Mouse (Mus musculus): Measurements from ENCODE around the gene Lrp1.

The Lrp1 gene

DNA sequence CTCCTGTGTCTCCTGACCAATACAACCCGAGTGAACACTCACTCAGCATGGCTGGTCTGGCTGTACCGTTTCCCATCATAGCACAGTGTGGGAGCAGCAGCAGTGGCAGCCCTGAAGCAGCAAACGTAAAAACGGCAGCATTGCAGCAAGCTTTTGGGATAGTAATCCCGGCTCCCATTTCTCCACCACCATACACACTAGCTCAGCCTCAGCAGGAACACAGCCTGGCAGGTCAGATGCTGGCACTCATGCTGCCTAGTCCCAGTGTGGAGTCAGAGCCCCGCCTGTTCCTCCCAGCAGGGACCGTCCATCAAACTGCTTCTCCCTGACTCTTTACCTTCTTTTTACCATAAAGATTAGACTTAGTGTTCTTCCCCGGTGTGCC, 129.8 kb downstream of the Lrp1 start:
- Histone ChIP-seq H3K27me3 (ENCODE audit: control insufficient read depth, insufficient read depth, low read length, poor library complexity, severe bottlenecking) (no peaks in the 10 kb centered on the region), H3K36me3 (ENCODE audit: control insufficient read depth, insufficient read depth, low read length, poor library complexity, severe bottlenecking) (peaks cover 8% of the 10 kb centered on the region; the same call in 1 of the 2 replicates)
- DNase-seq (ENCODE audit: low read depth, low spot score), result no peak

DNA sequence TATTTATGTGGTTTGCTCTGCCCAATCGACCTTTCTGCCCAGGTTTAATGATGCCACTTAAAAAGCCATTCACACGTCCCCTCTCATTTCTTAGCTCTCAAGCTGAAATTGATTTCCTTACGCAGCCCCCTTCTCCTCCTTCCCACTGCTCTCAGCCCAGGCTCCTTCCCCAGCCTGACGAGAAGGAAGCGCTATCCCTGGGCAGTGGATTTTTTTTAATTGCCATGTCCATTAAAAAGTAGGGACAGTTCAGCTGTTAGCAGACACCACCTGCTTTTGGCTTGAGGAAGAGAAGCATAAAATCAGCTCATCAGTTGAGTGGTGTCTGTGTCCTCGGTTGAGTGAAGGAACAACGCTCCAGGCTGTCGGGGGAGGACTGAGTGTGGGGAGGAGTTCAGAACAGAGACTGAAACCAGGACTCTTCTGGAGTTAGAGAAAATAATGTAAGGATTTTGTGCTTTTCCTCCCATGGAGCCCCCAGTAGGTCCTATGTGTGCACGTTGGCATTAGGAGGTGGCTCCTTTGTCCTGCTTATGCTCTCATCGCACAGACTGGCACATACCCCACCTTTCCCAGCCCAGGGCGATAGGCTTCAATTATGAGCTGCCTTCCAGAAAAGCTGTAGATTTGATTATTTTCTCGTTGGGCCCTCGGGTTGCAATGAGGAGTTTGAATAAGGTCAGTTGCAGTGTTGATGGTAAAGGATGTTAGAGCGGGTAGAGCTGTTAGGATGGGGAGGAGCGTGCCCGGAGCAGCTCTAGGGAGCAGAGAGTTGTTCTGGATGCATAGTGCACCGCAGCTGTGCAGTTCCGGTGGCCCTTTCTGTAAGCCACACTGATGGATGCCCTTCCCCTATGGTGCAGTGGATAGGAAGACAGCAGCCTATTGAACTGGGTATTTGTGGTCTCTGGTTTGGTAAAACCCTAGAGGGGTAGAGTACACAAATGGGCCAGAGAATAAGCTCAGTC, 130.5 kb downstream of the Lrp1 start:
- Histone ChIP-seq H3K36me3 (ENCODE audit: control insufficient read depth, insufficient read depth, low read length, poor library complexity, severe bottlenecking) (peaks cover 7% of the 10 kb centered on the region; the same call in 1 of the 2 replicates), H3K27me3 (ENCODE audit: control insufficient read depth, insufficient read depth, low read length, poor library complexity, severe bottlenecking) (no peaks in the 10 kb centered on the region)
- DNase-seq (ENCODE audit: low read depth, low spot score), result no peak

DNA sequence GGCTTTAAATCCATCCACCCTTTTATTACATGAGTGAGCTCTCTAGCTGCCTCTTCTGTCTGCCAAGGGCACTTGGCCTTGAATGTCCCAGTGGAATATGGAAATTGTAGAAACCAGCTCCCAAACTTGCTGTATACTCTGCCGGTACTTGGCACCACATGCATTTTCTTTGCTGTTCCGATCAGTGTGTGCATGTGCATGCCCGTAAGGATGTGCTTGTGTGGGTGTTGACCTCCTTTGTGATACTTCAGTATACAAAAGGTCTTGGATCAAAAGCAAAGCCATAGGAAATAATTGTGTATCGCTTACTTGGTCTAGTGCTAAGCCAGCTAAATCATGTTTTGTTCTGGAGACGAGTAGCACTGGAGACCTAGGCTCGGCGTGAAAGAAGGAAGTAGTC, 132.1 kb downstream of the Lrp1 start:
- no peaks in the 10 kb centered on the region for H3K27me3 ChIP-seq (ENCODE audit: control insufficient read depth, insufficient read depth, low read length, poor library complexity, severe bottlenecking)
- no peak for DNase-seq (ENCODE audit: low read depth, low spot score)
- H3K36me3 ChIP-seq (ENCODE audit: control insufficient read depth, insufficient read depth, low read length, poor library complexity, severe bottlenecking), result peaks cover 7% of the 10 kb centered on the region; the same call in 1 of the 2 replicates

Measured in splenic B cell, adult 2 months (primary cell).